Mouse (Mus musculus) v-Abl transformed pro-B cells (cell line): ENCODE data around the gene Elovl2.

ENCODE experiments used
- in situ Hi-C, 2 experiments: fragments of 400-800 bp; cut with MboI; formaldehyde crosslinking; loops; one replicate each; pipeline ENCODE4 v1.15.1; 2025; ENCODE audit not compliant: unreplicated experiment in 2 of 2

Gene Elovl2

DNA sequence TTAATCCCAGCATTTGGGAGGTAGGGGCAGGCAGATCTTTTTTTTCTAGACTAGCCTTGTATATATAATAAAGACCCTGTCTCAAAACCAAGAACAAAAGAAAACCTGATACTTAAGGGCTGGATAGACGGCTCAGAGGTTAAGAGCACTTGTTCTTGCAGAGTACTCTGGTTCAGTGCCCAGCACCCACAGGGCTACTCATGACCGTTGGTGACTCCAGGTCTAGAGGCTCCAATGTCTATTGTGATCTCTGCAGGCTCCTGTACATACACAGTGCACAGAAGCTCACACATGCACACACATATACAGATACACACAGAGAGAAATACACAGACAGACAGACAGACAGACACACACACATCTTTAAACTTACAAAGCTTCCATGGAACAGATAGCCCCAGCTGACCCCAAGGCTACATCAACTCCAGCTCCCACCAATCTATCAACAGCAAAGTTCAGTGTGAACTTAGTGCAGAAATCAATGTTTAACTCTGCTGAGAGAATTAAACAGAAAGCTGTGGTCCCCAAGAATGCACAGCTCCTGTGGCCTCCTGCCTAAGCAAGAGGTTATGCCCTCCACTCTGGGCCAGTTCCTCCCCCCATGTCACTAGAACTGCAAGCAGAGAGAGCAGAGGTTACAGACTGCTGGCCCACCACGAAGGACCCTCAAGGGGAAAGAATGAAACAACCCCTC is 24.4 kb downstream of the Elovl2 start:
- in situ Hi-C loops, result no loop called here

DNA sequence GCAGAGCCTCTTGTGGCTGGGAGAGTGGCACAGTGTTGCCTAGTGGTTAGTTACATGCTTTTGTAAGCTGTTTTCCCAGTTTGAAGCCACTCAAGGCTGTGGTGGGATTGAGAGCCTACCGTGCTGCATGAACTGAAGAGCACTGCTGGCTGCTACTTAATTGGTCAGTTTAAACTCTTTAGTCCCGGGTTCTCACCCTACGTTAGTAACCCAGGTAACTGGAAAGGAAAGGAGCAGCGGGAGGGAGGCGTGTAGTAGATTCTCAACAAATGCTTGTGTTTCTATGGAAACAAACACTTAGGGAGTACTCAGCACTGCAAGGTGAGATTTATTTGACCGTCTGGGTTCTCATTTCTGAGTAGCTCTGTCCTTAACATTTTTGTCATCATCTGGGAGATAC is 32.3 kb downstream of the Elovl2 start:
- in situ Hi-C loops, result no loop called here

DNA sequence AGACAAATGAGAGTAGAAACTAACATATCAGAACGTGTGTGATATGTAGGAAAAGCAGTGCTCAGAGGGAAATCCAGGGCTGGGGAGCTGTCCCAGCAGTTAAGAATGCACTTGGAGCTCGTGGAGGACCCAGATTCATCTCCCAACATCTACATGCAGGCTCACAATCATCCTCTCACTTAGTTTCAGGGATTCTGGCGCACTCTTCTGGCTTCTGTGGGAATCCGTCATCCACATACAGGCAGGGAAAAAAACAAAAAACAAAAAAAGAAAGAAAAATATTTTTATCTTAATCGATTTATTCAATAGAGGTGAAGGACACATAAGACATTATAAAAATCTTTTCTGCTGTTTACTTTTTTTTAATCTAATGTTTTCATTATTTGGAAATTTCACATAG is 61.8 kb downstream of the Elovl2 start:
- in situ Hi-C loops, result no loop called here

DNA sequence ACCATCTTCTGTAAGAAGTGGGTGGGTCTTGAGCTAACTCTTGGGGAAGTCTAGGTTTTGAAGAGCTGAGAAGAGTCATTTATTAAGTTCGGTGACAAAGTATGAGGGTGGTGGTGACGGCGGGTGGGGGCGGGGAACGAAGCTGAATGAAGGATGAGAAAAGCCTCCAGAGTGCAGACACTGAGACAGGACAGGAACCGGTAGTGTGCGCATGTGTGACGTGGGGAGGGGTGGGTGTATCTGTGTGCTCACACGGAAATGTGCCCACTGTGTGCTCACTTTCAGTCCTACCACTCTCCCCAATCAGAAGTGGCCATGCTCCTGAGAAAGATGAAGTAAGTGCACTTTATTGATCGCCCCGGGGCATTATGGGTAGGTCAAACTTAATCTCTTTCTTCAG is 67.1 kb downstream of the Elovl2 start:
- in situ Hi-C loops, result no loop called here

DNA sequence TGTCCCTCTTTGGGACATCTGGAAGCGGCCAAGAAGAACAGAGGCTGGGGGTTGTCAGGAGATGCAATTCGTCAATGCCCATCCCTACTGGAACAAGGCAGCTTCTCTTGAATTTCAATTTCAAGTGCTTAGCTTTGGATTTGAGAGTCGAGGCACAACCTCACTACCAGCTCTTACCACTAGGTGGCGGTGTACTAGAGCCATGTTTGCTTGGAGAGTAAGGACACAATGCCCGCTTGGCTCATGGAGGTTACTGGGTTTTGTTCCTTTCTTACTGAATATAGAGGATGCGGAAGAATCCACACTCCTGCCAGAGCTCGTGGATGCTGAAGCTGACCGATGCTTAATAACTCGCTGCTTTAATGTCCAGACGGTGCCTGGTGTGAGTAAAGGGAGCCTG is 73.9 kb downstream of the Elovl2 start:
- in situ Hi-C loops, result loop anchor here in 1 of 2 experiments (10.0 to 25.0 kb wide), 3 partner anchors 316 to 489 kb away; no protein-coding TSS in a partner anchor

DNA sequence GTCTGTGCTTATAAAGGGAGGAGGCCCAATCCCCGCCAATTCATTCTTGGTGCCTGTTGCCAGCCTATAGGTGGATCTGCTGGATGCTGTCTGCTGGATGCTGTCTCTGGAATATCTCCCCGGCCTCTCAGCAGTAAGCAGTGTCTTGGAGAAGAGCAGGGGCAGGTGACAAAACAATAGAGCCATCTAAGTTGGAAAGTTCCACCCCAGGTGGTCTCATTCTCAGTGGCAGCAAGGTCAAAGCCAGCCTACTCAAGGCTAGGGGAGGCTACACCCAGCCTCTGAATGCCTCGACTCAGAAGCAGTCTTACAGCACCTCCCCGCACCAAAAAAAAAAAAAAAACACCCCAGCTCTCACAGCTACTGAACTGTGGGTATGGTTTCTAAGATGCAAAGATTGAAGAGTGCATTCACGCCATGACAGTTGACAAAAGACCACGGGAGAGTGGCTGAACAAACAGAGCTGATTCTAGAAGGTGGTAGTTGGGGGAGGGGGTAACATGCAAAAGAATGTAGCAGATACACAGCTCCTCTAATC is 74.7 kb downstream of the Elovl2 start:
- in situ Hi-C loops, result loop anchor here in 1 of 2 experiments (10.0 to 25.0 kb wide), 3 partner anchors 317 to 489 kb away; no protein-coding TSS in a partner anchor

DNA sequence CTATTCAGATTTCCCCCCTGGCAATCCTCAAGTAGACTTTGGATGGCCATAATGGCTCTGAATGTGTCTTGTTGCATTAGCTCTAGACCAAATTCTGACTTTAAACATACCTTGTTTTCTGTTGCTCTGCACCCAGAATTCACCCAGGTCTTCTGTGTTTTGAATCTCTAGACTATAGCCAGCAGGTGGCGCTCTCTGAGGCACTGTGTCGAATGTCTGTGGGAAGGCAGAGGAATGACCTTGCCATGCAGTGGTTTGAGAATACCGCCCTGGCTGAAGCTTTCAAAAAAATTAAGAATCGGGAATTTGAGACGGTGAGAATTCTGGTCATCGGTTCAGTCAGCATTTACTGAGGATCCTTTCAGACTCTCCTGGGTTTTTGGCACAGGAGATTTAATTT is 85.3 kb downstream of the Elovl2 start:
- in situ Hi-C loops, result loop anchor here (10.0 to 25.0 kb wide), 3 partner anchors 100 to 500 kb away; no protein-coding TSS in a partner anchor
